Comparison of ENCODE assay signal across 10 mouse cellular contexts in genomic region chr1:181446591-181447114, GRCm38 (mm10).
DNase-seq lines count a peak whose midpoint lies in the region; ATAC-seq and TF ChIP-seq lines count a peak whose summit lies in the region.
"Had no signal": no experiment of that assay in that cellular context is flagged by ENCODE, and none has a peak within 500 bp of the region (broad histone marks: within the 10 kb centered on the region; RNA-seq: fewer than 3 reads in every experiment).

No protein-coding gene starts in this region.

- 66% methylated on average over 6 of the region's 6 CpGs for WGBS in hindbrain, embryonic 16.5 days
- 83% methylated on average over 6 of the region's 6 CpGs for WGBS in hindbrain, embryonic 13.5 days
- 31% methylated on average over 6 of the region's 6 CpGs for WGBS in forebrain, postnatal 0 days
- WGBS in midbrain, embryonic 14.5 days = 86% methylated on average over 6 of the region's 6 CpGs

- H3K4me2 ChIP-seq in hindbrain, embryonic 16.5 days (ENCODE audit: low read length) = no peak overlapping the region
- H3K4me2 ChIP-seq in hindbrain, embryonic 13.5 days = no peak overlapping the region
- no peak overlapping the region for H3K4me2 ChIP-seq in forebrain, postnatal 0 days (ENCODE audit: low read depth)
- no peak overlapping the region for H3K4me2 ChIP-seq in midbrain, embryonic 14.5 days (ENCODE audit: low read length)
- H3K4me2 ChIP-seq: embryonic facial prominence, embryonic 12.5 days; neural tube, embryonic 15.5 days had no signal

- DNase-seq in 3T3-L1 (ENCODE audit: low read depth, low spot score) (peak; percentile 96), MEL-GATA-1-ER (ENCODE audit: extremely low read depth, low read depth) (peak; percentile 44)
- peak; percentile 66 for DNase-seq in forebrain, postnatal 0 days
- DNase-seq in midbrain, embryonic 14.5 days = no peak
- DNase-seq in spleen, postnatal 36 days (ENCODE audit: low spot score in 2 of 2) = no peak

- no peak for TF ChIP-seq CTCF in forebrain, postnatal 0 days (IDR thresholded peaks at IDR 0.05; ENCODE audit: low read depth)

- H3K27ac ChIP-seq in hindbrain, embryonic 16.5 days (ENCODE audit: low read depth, low read length) = no peak overlapping the region
- no peak overlapping the region for H3K27ac ChIP-seq in hindbrain, embryonic 13.5 days
- H3K27ac ChIP-seq in forebrain, postnatal 0 days (ENCODE audit: low read depth, low read length) = peak overlapping the region; percentile 21; the same call in 1 of the 2 replicates
- H3K27ac ChIP-seq in midbrain, embryonic 14.5 days (replicated peaks; ENCODE audit: low read depth, low read length) = no peak overlapping the region
- H3K27ac ChIP-seq: embryonic facial prominence, embryonic 12.5 days; neural tube, embryonic 15.5 days had no signal

- peak; percentile 41; the same call in 1 of the 2 replicates for ATAC-seq in hindbrain, embryonic 16.5 days
- no peak for ATAC-seq in hindbrain, embryonic 13.5 days (ENCODE audit: low FRiP score)
- ATAC-seq in forebrain, postnatal 0 days = peak; percentile 59
- ATAC-seq in midbrain, embryonic 14.5 days (ENCODE audit: low FRiP score, low TSS enrichment) = no peak

- no peaks in the 10 kb centered on the region for H3K36me3 ChIP-seq in hindbrain, embryonic 16.5 days (ENCODE audit: control insufficient read depth, insufficient read depth, low read length)
- no peaks in the 10 kb centered on the region for H3K36me3 ChIP-seq in hindbrain, embryonic 13.5 days
- H3K36me3 ChIP-seq in forebrain, postnatal 0 days (ENCODE audit: insufficient read depth) = no peaks in the 10 kb centered on the region
- H3K36me3 ChIP-seq in midbrain, embryonic 14.5 days (ENCODE audit: control insufficient read depth, insufficient read depth, low read length) = no peaks in the 10 kb centered on the region
- H3K36me3 ChIP-seq: embryonic facial prominence, embryonic 12.5 days; neural tube, embryonic 15.5 days had no signal

- no peaks in the 10 kb centered on the region for H3K27me3 ChIP-seq in hindbrain, embryonic 16.5 days (replicated peaks; ENCODE audit: control insufficient read depth, insufficient read depth, low read length)
- no peaks in the 10 kb centered on the region for H3K27me3 ChIP-seq in hindbrain, embryonic 13.5 days
- no peaks in the 10 kb centered on the region for H3K27me3 ChIP-seq in forebrain, postnatal 0 days (ENCODE audit: insufficient read depth, low read length)
- H3K27me3 ChIP-seq in midbrain, embryonic 14.5 days (ENCODE audit: control insufficient read depth, insufficient read depth, low read length) = no peaks in the 10 kb centered on the region
- H3K27me3 ChIP-seq: embryonic facial prominence, embryonic 12.5 days; neural tube, embryonic 15.5 days had no signal

- H3K4me3 ChIP-seq in hindbrain, embryonic 16.5 days (ENCODE audit: low read length) = no peak overlapping the region
- no peak overlapping the region for H3K4me3 ChIP-seq in hindbrain, embryonic 13.5 days
- no peak overlapping the region for H3K4me3 ChIP-seq in forebrain, postnatal 0 days (ENCODE audit: low read depth, low read length)
- H3K4me3 ChIP-seq in midbrain, embryonic 14.5 days (replicated peaks; ENCODE audit: low read depth, low read length) = no peak overlapping the region
- H3K4me3 ChIP-seq: embryonic facial prominence, embryonic 12.5 days; megakaryocyte, embryonic 14.5 days; neural tube, embryonic 15.5 days had no signal

- H3K4me1 ChIP-seq in hindbrain, embryonic 16.5 days (ENCODE audit: control insufficient read depth, insufficient read depth, low read depth, low read length) = peaks cover 5% of the 10 kb centered on the region
- H3K4me1 ChIP-seq in hindbrain, embryonic 13.5 days (replicated peaks) = peaks cover 8% of the 10 kb centered on the region
- H3K4me1 ChIP-seq in forebrain, postnatal 0 days (ENCODE audit: insufficient read depth) = peaks cover 6% of the 10 kb centered on the region; the same call in 1 of the 2 replicates
- no peaks in the 10 kb centered on the region for H3K4me1 ChIP-seq in midbrain, embryonic 14.5 days (ENCODE audit: control insufficient read depth, insufficient read depth, low read length)
- H3K4me1 ChIP-seq: embryonic facial prominence, embryonic 12.5 days had no signal

- no peak overlapping the region for H3K9ac ChIP-seq in hindbrain, embryonic 16.5 days (ENCODE audit: low read depth, low read length)
- no peak overlapping the region for H3K9ac ChIP-seq in hindbrain, embryonic 13.5 days
- H3K9ac ChIP-seq in forebrain, postnatal 0 days = no peak overlapping the region
- H3K9ac ChIP-seq in midbrain, embryonic 14.5 days (replicated peaks; ENCODE audit: low read length) = no peak overlapping the region
- H3K9ac ChIP-seq: embryonic facial prominence, embryonic 12.5 days; neural tube, embryonic 15.5 days had no signal

- H3K9me3 ChIP-seq in hindbrain, embryonic 16.5 days (ENCODE audit: control insufficient read depth, low read length) = no peaks in the 10 kb centered on the region
- no peaks in the 10 kb centered on the region for H3K9me3 ChIP-seq in hindbrain, embryonic 13.5 days
- no peaks in the 10 kb centered on the region for H3K9me3 ChIP-seq in forebrain, postnatal 0 days (ENCODE audit: low read length)
- no peaks in the 10 kb centered on the region for H3K9me3 ChIP-seq in midbrain, embryonic 14.5 days (ENCODE audit: control insufficient read depth, low read length)
- H3K9me3 ChIP-seq: embryonic facial prominence, embryonic 12.5 days; megakaryocyte, embryonic 14.5 days; neural tube, embryonic 15.5 days had no signal

Comparison
In these comparisons a context has a peak if more than half of its experiments do, and no peak if none do; other contexts are left out.
1. ATAC-seq: peak in hindbrain, embryonic 16.5 days (single experiment) and forebrain, postnatal 0 days (single experiment); none in hindbrain, embryonic 13.5 days (single experiment) and midbrain, embryonic 14.5 days (single experiment).
2. DNase-seq: peak in 3T3-L1 (single experiment), MEL-GATA-1-ER (single experiment) and forebrain, postnatal 0 days (single experiment); none in midbrain, embryonic 14.5 days (single experiment) and spleen, postnatal 36 days (0 of 2).